Mouse (Mus musculus) retina, postnatal 1 day (tissue): Measurements from ENCODE around the gene Pfn1.

ENCODE experiments used
- DNase-seq: peaks from one replicate; pipeline ENCODE4 v3.0.0-alpha.2; 2012

Gene Pfn1

GRCm38 (mm10) chr11:70630129-70630528, 24.3 kb downstream of the Pfn1 start:
- no peak for DNase-seq

- peak; percentile 45 for DNase-seq
These were observed 24.9 kb downstream of the Pfn1 start for GRCm38 (mm10) chr11:70629557-70629956.

- no peak for DNase-seq
These were observed 26.0 kb downstream of the Pfn1 start for GRCm38 (mm10) chr11:70628431-70628830.

GRCm38 (mm10) chr11:70626877-70627276, 27.6 kb downstream of the Pfn1 start:
- no peak for DNase-seq

GRCm38 (mm10) chr11:70625473-70625872, 29.0 kb downstream of the Pfn1 start:
- peak; percentile 74 for DNase-seq

- DNase-seq: no peak
These were observed 31.2 kb downstream of the Pfn1 start for GRCm38 (mm10) chr11:70623053-70623742.

- DNase-seq: no peak
These were observed 32.3 kb downstream of the Pfn1 start for GRCm38 (mm10) chr11:70621972-70622814.

- no peak for DNase-seq
These were observed 35.3 kb downstream of the Pfn1 start, which contains the start of gene Chrne for GRCm38 (mm10) chr11:70619101-70619500. Chrne (minus strand) TSS chr11:70619216.

- peak; percentile 28 for DNase-seq
These were observed 38.8 kb downstream of the Pfn1 start, which contains the start of gene 4930544D05Rik for GRCm38 (mm10) chr11:70615516-70616093. 4930544D05Rik (plus strand) TSS chr11:70615848.

- peak; percentile 71 for DNase-seq
These were observed 39.4 kb downstream of the Pfn1 start for GRCm38 (mm10) chr11:70615074-70615473.

- DNase-seq: no peak
These were observed 41.9 kb downstream of the Pfn1 start for GRCm38 (mm10) chr11:70612505-70612904.

- DNase-seq: no peak
These were observed 43.7 kb downstream of the Pfn1 start for GRCm38 (mm10) chr11:70610752-70611151.

- peak; percentile 32 for DNase-seq
These were observed 45.9 kb downstream of the Pfn1 start for GRCm38 (mm10) chr11:70608381-70609066.

GRCm38 (mm10) chr11:70607611-70608010, 46.8 kb downstream of the Pfn1 start:
- DNase-seq: no peak

- no peak for DNase-seq
These were observed 47.7 kb downstream of the Pfn1 start for GRCm38 (mm10) chr11:70606717-70607116.

- DNase-seq: peak; percentile 83
These were observed 49.3 kb downstream of the Pfn1 start for GRCm38 (mm10) chr11:70605024-70605566.
